Mouse (Mus musculus) ES-E14 (cell line): ENCODE data around the gene Gps2.

Experiments
- HCFC1 ChIP-seq: IDR thresholded peaks from 2 replicates; pipeline ENCODE4 v1.6.1; 2012; ENCODE audit warnings: low read length, inconsistent platforms, borderline replicate concordance; ENCODE audit not compliant: insufficient read depth
- ZNF384 ChIP-seq: IDR thresholded peaks from 2 replicates; pipeline ENCODE4 v1.6.1; 2012; ENCODE audit warnings: low read depth, low read length, inconsistent platforms

DNA sequence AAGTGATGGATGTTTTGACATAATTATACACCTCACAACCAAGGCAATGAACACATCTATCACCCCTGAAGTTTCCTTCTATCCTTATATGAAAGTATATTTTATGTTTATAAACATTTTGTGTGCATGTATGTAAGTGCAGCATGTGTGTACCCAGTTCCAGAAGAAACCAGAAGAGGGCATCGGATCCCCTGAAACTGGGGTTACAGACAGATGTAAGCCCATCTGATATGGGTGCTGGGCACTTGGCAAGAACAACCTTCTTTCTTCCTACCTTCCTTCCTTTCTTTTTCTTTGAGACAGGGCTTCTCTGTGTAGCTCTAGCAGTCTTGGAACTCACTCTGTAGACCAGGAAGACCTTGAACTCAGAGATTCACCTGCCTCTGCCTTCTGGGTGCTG lies 42.5 kb downstream of the Gps2 start:
- TF ChIP-seq ZNF384: no peak
- no peak for TF ChIP-seq HCFC1
